In the genomic region with DNA sequence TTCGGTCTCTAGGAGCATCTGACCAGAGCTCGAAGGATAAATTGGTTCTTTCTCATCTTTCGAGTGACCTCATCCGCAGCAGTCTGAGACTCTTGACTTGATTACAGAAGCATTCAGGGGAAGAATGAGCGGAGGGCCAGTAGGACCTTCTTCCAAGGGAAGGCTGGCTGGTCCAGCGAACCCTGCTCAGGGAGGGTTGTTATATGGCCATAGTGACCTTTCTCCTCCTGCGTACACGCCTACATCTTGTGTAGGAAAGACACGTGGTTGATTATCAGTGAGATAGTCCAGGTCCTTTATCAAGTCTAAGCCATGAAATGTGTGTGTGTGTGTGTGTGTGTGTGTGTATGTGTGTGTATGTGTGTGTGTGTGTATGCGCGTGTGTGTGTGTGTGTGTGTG, we compare ENCODE assay signal across 23 mouse cellular contexts.
"Had no signal": no experiment of that assay in that cellular context is flagged by ENCODE, and none has a peak within 500 bp of the region (broad histone marks: within the 10 kb centered on the region; RNA-seq: fewer than 3 reads in every experiment).

No protein-coding gene starts in this region.

- H3K27ac ChIP-seq: gastrocnemius, adult 2 months; heart, adult 2 months; hindbrain, embryonic 10.5 days; hindbrain, embryonic 12.5 days; hindbrain, embryonic 14.5 days; kidney, postnatal 0 days; limb, embryonic 13.5 days; limb, embryonic 15.5 days; liver, embryonic 12.5 days; liver, embryonic 14.5 days had no signal

- H3K9me3 ChIP-seq: hindbrain, embryonic 10.5 days; hindbrain, embryonic 12.5 days; limb, embryonic 13.5 days; limb, embryonic 15.5 days; liver, embryonic 12.5 days had no signal

- H3K27me3 ChIP-seq: hindbrain, embryonic 12.5 days; limb, embryonic 13.5 days; limb, embryonic 15.5 days; liver, embryonic 12.5 days had no signal

- ATAC-seq: forebrain, embryonic 16.5 days; hindbrain, embryonic 16.5 days; inflammation-experienced regulatory T-cells, adult 6 months; liver, embryonic 12.5 days had no signal

- H3K36me3 ChIP-seq: hindbrain, embryonic 10.5 days; hindbrain, embryonic 12.5 days; limb, embryonic 13.5 days; limb, embryonic 15.5 days; liver, embryonic 12.5 days had no signal

- H3K4me2 ChIP-seq: hindbrain, embryonic 12.5 days; hindbrain, embryonic 14.5 days; limb, embryonic 13.5 days; limb, embryonic 15.5 days; liver, embryonic 12.5 days had no signal

- H3K4me1 ChIP-seq: hindbrain, embryonic 10.5 days; hindbrain, embryonic 12.5 days; limb, embryonic 13.5 days; limb, embryonic 15.5 days; liver, embryonic 12.5 days had no signal

- H3K9ac ChIP-seq: hindbrain, embryonic 12.5 days; hindbrain, embryonic 14.5 days; limb, embryonic 13.5 days; limb, embryonic 15.5 days; liver, embryonic 12.5 days; liver, embryonic 14.5 days had no signal

- DNase-seq: gastrocnemius, adult 2 months; gastrocnemius, postnatal 10 days; gastrocnemius, postnatal 25 days; heart, adult 2 months; heart, postnatal 4 days; kidney, adult 11 months; kidney, adult 8-10 months; kidney, postnatal 14 days; kidney, postnatal 36 days; layer of hippocampus, adult 9-11 months; layer of hippocampus, postnatal 36 days; left cerebral cortex, postnatal 4 days had no signal

- H3K4me3 ChIP-seq: gastrocnemius, adult 2 months; heart, adult 2 months; hindbrain, embryonic 10.5 days; hindbrain, embryonic 12.5 days; limb, embryonic 13.5 days; limb, embryonic 15.5 days; liver, embryonic 12.5 days had no signal
